Mouse (Mus musculus): ENCODE measurements at regions not wholly inside any gene's neighbourhood (a gene's known extent, or its start where the extent isn't known, plus 50 kb on each side); places are given as distances from the start of the nearest gene placed in this dataset.

GRCm38 (mm10) chr17:15193831-15194230, 152.5 kb upstream of the Gm3448 start:
- no peak for DNase-seq

- peak; percentile 45 to 79 for DNase-seq
Observed at GRCm38 (mm10) chr17:15192840-15193239, 151.5 kb upstream of the Gm3448 start.

- no peak for DNase-seq
Observed at GRCm38 (mm10) chr17:15185217-15185616, 143.9 kb upstream of the Gm3448 start.

- DNase-seq = no peak
Observed at GRCm38 (mm10) chr17:15183800-15184199, 142.5 kb upstream of the Gm3448 start.

GRCm38 (mm10) chr17:15182105-15182504, 140.8 kb upstream of the Gm3448 start:
- DNase-seq = no peak

GRCm38 (mm10) chr17:15180223-15180860, 139.0 kb upstream of the Gm3448 start:
- DNase-seq = no peak

- DNase-seq = no peak
Observed at GRCm38 (mm10) chr17:15179411-15179951, 138.1 kb upstream of the Gm3448 start.

GRCm38 (mm10) chr17:15177390-15177789, 136.1 kb upstream of the Gm3448 start:
- peak in 1 of 2 experiments; percentile 7 for DNase-seq

GRCm38 (mm10) chr17:15174354-15174953, 133.1 kb upstream of the Gm3448 start:
- DNase-seq = no peak

- no peak for DNase-seq
Observed at GRCm38 (mm10) chr17:15167927-15168326, 126.6 kb upstream of the Gm3448 start.

- no peak for DNase-seq
Observed at GRCm38 (mm10) chr17:15157693-15158333, 116.5 kb upstream of the Gm3448 start.

GRCm38 (mm10) chr17:15152996-15153735, 111.8 kb upstream of the Gm3448 start:
- peak in 1 of 2 experiments; percentile 19 for DNase-seq

- no peak for DNase-seq
Observed at GRCm38 (mm10) chr17:15152477-15152876, 111.1 kb upstream of the Gm3448 start.

GRCm38 (mm10) chr17:15151695-15152094, 110.4 kb upstream of the Gm3448 start:
- no peak for DNase-seq

GRCm38 (mm10) chr17:15146607-15147006, 105.3 kb upstream of the Gm3448 start:
- DNase-seq = no peak

GRCm38 (mm10) chr17:15145191-15145968, 104.0 kb upstream of the Gm3448 start:
- DNase-seq = no peak

GRCm38 (mm10) chr17:15140391-15140790, 99.1 kb upstream of the Gm3448 start:
- peak in 1 of 2 experiments; percentile 57 for DNase-seq
